Mouse (Mus musculus): ENCODE data around the gene Gpr161. TPM values are rescaled to one million over a fixed set of nuclear protein-coding genes. Genes with fewer than 3 reads are reported as not detected.

Gpr161 gene
- under 1 TPM; 0.09 to 0.12 TPM for total RNA-seq (2023)

DNA sequence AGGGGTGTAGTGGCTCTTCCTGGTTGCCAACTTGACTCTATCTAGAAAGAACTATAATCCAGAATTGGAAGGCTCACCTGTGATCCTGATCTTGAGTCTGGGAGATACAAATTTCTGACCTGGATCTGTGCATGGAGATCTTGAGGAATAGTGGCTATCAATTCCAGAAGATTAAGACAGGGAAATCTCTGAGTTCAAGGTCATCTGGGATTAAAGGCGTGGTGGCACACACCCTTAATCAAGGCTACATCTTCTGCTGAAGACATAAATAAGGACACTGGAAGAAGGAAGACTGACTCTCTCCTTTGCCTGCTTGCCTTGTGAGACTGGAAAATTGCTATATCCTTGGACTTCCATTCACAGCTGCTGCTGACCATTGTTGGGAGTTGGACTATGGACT, at the start of gene Gpr161:
Gene Gpr161, plus strand, starts transcription at position 301 of the 400 bp plus-strand sequence.

Other genes with a start within 250 kb of the Gpr161 start
- under 1 TPM in 1 of 2 experiments, not detected in 1; 0.21 TPM for gene Tbx19, start 135.0 kb upstream of the Gpr161 start, total RNA-seq (2023)
- 10 to 100 TPM; 34.1 to 40.7 TPM for gene Sft2d2, start 101.4 kb upstream of the Gpr161 start, total RNA-seq (2023)
- 100 to 1,000 TPM; 108 to 144 TPM for gene Tiprl, start 58.8 kb upstream of the Gpr161 start, total RNA-seq (2023)
- gene Dcaf6, start 164.7 kb downstream of the Gpr161 start, total RNA-seq (2023) = 10 to 100 TPM; 37.7 to 40.8 TPM
- 10 to 100 TPM; 34.5 to 40.6 TPM for gene Mpc2, start 164.8 kb downstream of the Gpr161 start, total RNA-seq (2023)
- under 1 TPM; 0.98 to 0.99 TPM for gene Adcy10, start 189.4 kb downstream of the Gpr161 start, total RNA-seq (2023)